Mouse (Mus musculus) hindbrain, embryonic 14.5 days (tissue): ENCODE measurements around the gene Lax1. TPM values are rescaled to one million over a fixed set of nuclear protein-coding genes. Genes with fewer than 3 reads are reported as not detected.
"Not testable (repeated sequence)": the region's sequence is repeated elsewhere in the genome, so short reads cannot be mapped to it uniquely, and the experiment has no call there.

Experiments
- ATAC-seq: fragments of 200-750 bp; cut with Nextera tagmentation; 2 replicates; pipeline ENCODE4 v1.8.0; 2017; ENCODE audit warnings: moderate number of reproducible peaks, mild to moderate bottlenecking, moderate TSS enrichment, moderate library complexity; ENCODE audit not compliant: low FRiP score
- DNase-seq: peaks from one replicate; pipeline ENCODE4 v3.0.0-alpha.2; 2015; ENCODE audit warnings: low spot score
- H3K27ac ChIP-seq: fragments of 300-500 bp; sonication (generic); 2 replicates; pipeline ENCODE4 v1.5.1; 2014; ENCODE audit warnings: mild to moderate bottlenecking, moderate library complexity
- H3K27me3 ChIP-seq: fragments of 300-500 bp; sonication (generic); 2 replicates; pipeline ENCODE4 v1.6.1; 2014; ENCODE audit warnings: mild to moderate bottlenecking, low read length, mixed read lengths; ENCODE audit not compliant: control insufficient read depth, insufficient read depth
- H3K36me3 ChIP-seq: fragments of 300-500 bp; sonication (generic); replicated peaks from 2 replicates; pipeline ENCODE4 v1.6.1; 2014; ENCODE audit not compliant: control insufficient read depth, insufficient read depth
- H3K4me1 ChIP-seq: fragments of 300-500 bp; sonication (generic); replicated peaks from 2 replicates; pipeline ENCODE4 v1.6.1; 2014; ENCODE audit warnings: antibody characterized with exemption, low read length, mixed read lengths; ENCODE audit not compliant: control insufficient read depth, insufficient read depth
- H3K4me2 ChIP-seq: fragments of 300-500 bp; sonication (generic); replicated peaks from 2 replicates; pipeline ENCODE4 v1.6.1; 2014; ENCODE audit warnings: mild to moderate bottlenecking, moderate library complexity
- H3K4me3 ChIP-seq: fragments of 300-500 bp; sonication (generic); replicated peaks from 2 replicates; pipeline ENCODE4 v1.5.1; 2014; ENCODE audit warnings: mild to moderate bottlenecking, low read length
- H3K9ac ChIP-seq: fragments of 300-500 bp; sonication (generic); 2 replicates; pipeline ENCODE4 v1.6.1; 2014
- H3K9me3 ChIP-seq: fragments of 300-500 bp; sonication (generic); 2 replicates; pipeline ENCODE4 v1.6.1; 2016; ENCODE audit warnings: low read length; ENCODE audit not compliant: control insufficient read depth
- WGBS: fragments of 180-500 bp; shearing (Covaris S2); extraction: QIAGEN DNeasy Blood & Tissue Kit; methylation state at CpG from one replicate; pipeline ENCODE4 v1.1.7; 2014; 5-methylcytosine and 5-hydroxymethylcytosine counted together
- polyA plus RNA-seq: library from polyadenylated mRNA; unstranded; fragments of >200 nt; fragmentation: Nextera tagmentation; extraction: Ambion mirVana; gene quantifications from 2 replicates; pipeline ENCODE4 v1.2.1, GENCODE M21; 2014

Lax1 gene
- polyA plus RNA-seq, 1 experiment from 2014 or later, result not detected

DNA sequence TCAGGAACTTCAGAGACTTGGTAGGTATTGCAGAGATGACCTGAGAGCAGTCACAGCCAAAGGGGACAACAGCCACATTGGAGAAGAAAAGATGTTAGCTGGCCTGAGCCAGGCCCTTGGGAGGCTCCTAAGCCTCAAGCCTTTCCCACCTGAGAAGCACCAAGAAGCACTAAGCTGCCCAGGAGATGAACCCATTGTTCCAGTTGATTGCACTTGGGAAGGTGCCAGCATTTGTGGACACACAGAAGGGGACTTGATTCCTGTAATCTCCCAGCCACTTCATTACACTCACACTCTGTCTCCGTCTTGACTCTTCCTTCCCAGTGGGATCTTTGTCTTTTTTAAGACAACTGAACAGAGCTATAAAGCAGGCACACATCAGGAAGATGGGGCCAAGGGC is 25.3 kb upstream of the Lax1 start:
- Histone ChIP-seq H3K27me3 (no peaks in the 10 kb centered on the region), H3K4me3 (no peak overlapping the region), H3K4me2 (no peak overlapping the region), H3K9me3 (no peaks in the 10 kb centered on the region), H3K27ac (no peak overlapping the region), H3K9ac (no peak overlapping the region), H3K36me3 (peaks cover 25% of the 10 kb centered on the region), H3K4me1 (peaks cover 10% of the 10 kb centered on the region; the same call in 1 of the 2 replicates)
- WGBS, result 57% methylated on average over 1 of the region's 1 CpGs
- ATAC-seq, result no peak
- DNase-seq, result no peak

DNA sequence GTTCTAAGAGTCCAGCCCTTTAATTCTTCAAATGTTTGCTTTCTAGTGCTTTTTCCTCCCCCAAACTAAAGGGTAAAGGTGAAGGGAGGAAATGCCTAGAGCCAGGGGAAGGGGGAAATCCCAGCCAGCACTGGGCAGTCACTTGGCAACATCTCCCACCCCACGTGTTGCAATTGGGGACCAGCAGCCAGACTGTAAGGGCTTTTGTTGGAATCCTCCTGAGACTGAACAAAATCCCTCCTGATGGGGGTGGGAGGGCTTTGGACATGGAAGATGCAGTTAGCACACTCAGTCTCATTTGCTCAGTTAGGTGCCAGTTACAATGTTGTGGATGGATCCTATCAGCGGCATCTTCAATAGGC is 23.1 kb upstream of the Lax1 start:
- Histone ChIP-seq H3K27ac (no peak overlapping the region), H3K4me1 (peaks cover 10% of the 10 kb centered on the region; the same call in 1 of the 2 replicates), H3K9me3 (no peaks in the 10 kb centered on the region), H3K9ac (no peak overlapping the region), H3K4me2 (no peak overlapping the region), H3K4me3 (no peak overlapping the region), H3K27me3 (no peaks in the 10 kb centered on the region), H3K36me3 (peaks cover 24% of the 10 kb centered on the region)
- 33% methylated on average over 2 of the region's 2 CpGs for whole genome bisulfite sequencing
- peak; percentile 24; the same call in 1 of the 2 replicates for ATAC-seq
- DNase-seq, result peak; percentile 27

- Histone ChIP-seq H3K4me1 (peaks cover 10% of the 10 kb centered on the region; the same call in 1 of the 2 replicates), H3K9me3 (no peaks in the 10 kb centered on the region), H3K4me3 (no peak overlapping the region), H3K4me2 (no peak overlapping the region), H3K27me3 (no peaks in the 10 kb centered on the region), H3K27ac (no peak overlapping the region), H3K36me3 (peaks cover 19% of the 10 kb centered on the region), H3K9ac (no peak overlapping the region)
- WGBS, result 65% methylated on average over 12 of the region's 12 CpGs
- DNase-seq (no peak), ATAC-seq (0 out of 2 replicates have a peak, but pooled peaks have one; percentile 31)
Measured at GRCm38 (mm10) chr1:133712288-133713008, 22.5 kb upstream of the Lax1 start.

- H3K9ac ChIP-seq, result no peak overlapping the region
- no peak overlapping the region for H3K27ac ChIP-seq
- WGBS, result 47% methylated on average over 6 of the region's 6 CpGs
- peaks cover 10% of the 10 kb centered on the region; the same call in 1 of the 2 replicates for H3K36me3 ChIP-seq
- H3K9me3 ChIP-seq, result no peaks in the 10 kb centered on the region
- H3K4me1 ChIP-seq, result peaks cover 10% of the 10 kb centered on the region; the same call in 1 of the 2 replicates
- H3K27me3 ChIP-seq, result no peaks in the 10 kb centered on the region
- H3K4me2 ChIP-seq, result no peak overlapping the region
- no peak overlapping the region for H3K4me3 ChIP-seq
- DNase-seq (no peak), ATAC-seq (no peak)
Measured at GRCm38 (mm10) chr1:133711376-133711775, 21.5 kb upstream of the Lax1 start.

DNA sequence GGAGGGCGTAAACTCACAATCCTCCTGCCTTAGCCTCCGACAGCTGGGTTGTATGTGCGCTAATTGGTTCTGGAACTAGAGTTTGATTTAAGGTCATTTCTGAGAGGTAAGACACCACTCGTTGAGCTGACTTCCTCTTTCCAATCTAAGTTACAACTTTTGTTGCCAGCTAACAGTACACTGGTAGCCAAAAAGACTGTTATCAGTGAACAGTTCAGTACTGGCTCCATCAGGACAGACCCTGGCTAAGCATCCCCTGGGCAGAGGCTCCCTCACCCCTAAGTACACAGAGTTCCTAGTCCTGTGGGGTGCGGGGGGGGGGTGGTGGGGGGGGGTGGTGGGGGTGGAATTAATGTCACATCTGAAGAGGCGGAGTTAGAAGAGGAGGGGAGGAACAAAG is 21.0 kb upstream of the Lax1 start:
- Histone ChIP-seq H3K36me3 (0 out of 2 replicates have a peak, but pooled peaks cover 10% of the 10 kb centered on the region), H3K4me3 (no peak overlapping the region), H3K4me2 (no peak overlapping the region), H3K4me1 (peaks cover 10% of the 10 kb centered on the region; the same call in 1 of the 2 replicates), H3K9ac (no peak overlapping the region), H3K9me3 (no peaks in the 10 kb centered on the region), H3K27ac (no peak overlapping the region), H3K27me3 (no peaks in the 10 kb centered on the region)
- no peak for ATAC-seq
- 40% methylated on average over 6 of the region's 6 CpGs for WGBS
- DNase-seq, result no peak

- H3K4me2 ChIP-seq, result no peak overlapping the region
- no peaks in the 10 kb centered on the region for H3K27me3 ChIP-seq
- 83% methylated on average over 3 of the region's 3 CpGs for WGBS
- no peak overlapping the region for H3K4me3 ChIP-seq
- no peak overlapping the region for H3K27ac ChIP-seq
- H3K36me3 ChIP-seq, result 0 out of 2 replicates have a peak, but pooled peaks cover 3% of the 10 kb centered on the region
- ATAC-seq, result no peak
- peaks cover 10% of the 10 kb centered on the region; the same call in 1 of the 2 replicates for H3K4me1 ChIP-seq
- no peak overlapping the region for H3K9ac ChIP-seq
- DNase-seq, result no peak
- H3K9me3 ChIP-seq, result no peaks in the 10 kb centered on the region
Measured at GRCm38 (mm10) chr1:133709292-133709691, 19.4 kb upstream of the Lax1 start.

GRCm38 (mm10) chr1:133701824-133702223 is 11.9 kb upstream of the Lax1 start:
- not testable (repeated sequence) for H3K27ac ChIP-seq, H3K4me2 ChIP-seq, H3K9ac ChIP-seq, H3K4me3 ChIP-seq, ATAC-seq, DNase-seq, H3K27me3 ChIP-seq, H3K4me1 ChIP-seq, H3K36me3 ChIP-seq, H3K9me3 ChIP-seq
- WGBS, result 17% methylated on average over 1 of the region's 2 CpGs

GRCm38 (mm10) chr1:133697935-133698620 is 8.2 kb upstream of the Lax1 start:
- Histone ChIP-seq H3K4me1 (0 out of 2 replicates have a peak, but pooled peaks cover 5% of the 10 kb centered on the region), H3K4me3 (no peak overlapping the region), H3K27me3 (no peaks in the 10 kb centered on the region), H3K9me3 (no peaks in the 10 kb centered on the region), H3K36me3 (no peaks in the 10 kb centered on the region), H3K27ac (no peak overlapping the region), H3K4me2 (no peak overlapping the region), H3K9ac (no peak overlapping the region)
- no peak for ATAC-seq
- no peak for DNase-seq
- WGBS, result 94% methylated on average over 12 of the region's 12 CpGs

DNA sequence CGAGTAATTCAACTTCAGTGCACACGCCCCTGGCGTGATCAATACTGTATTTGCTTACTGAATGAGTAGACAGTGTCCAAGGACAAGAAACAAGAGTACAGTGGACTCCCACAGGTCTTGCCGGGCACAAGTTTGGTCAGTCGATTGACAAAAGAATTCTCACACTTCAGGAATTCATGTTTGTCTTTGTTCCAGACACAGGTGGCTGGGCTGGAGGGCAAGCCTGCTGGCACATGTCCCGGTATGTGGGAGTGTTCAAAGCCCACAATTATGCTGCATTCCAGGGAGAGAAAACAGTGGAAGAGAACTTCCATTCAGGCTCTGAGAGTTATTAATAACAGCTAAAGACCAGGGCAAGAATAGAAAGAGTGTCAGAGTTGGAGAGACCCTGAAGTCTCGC is 6.0 kb upstream of the Lax1 start:
- no peak overlapping the region for H3K4me3 ChIP-seq
- no peak overlapping the region for H3K4me2 ChIP-seq
- H3K36me3 ChIP-seq, result no peaks in the 10 kb centered on the region
- H3K27me3 ChIP-seq, result no peaks in the 10 kb centered on the region
- no peak overlapping the region for H3K9ac ChIP-seq
- H3K27ac ChIP-seq, result no peak overlapping the region
- 19% methylated on average over 7 of the region's 7 CpGs for WGBS
- H3K9me3 ChIP-seq, result no peaks in the 10 kb centered on the region
- 0 out of 2 replicates have a peak, but pooled peaks cover 5% of the 10 kb centered on the region for H3K4me1 ChIP-seq
- ATAC-seq (no peak), DNase-seq (peak; percentile 28)
